Mouse (Mus musculus): ENCODE measurements around the gene Dock8. TPM values are rescaled to one million over a fixed set of nuclear protein-coding genes. Genes with fewer than 3 reads are reported as not detected.

Dock8 gene
- total and polyA plus RNA-seq, 2 experiments from 2014 or later, result 0.29 to 0.69 TPM

DNA sequence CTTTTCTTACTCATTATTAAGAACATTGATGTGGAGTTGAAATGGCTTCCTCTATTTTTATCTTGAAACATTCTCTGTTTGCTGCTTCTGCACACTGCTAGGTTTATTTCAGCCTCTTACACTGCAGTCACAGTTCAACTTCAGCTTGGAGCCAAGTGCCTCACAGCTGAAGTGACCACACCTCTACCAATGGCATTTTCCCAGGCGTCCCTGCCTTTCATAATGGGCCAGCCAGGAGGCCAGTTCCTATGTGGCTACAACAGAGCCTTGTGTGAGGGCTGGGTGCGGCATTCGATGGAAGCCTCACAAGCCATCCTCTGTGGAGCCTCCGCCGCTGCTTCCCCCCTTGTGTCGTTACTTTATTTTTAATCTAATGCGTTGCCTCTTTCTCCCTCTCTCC lies 78.3 kb downstream of the Dock8 start:
- H3K27me3 ChIP-seq (ENCODE audit: insufficient read depth, low read length), result no peaks in the 10 kb centered on the region
- H3K4me3 ChIP-seq (ENCODE audit: low read depth, low read length), result no peak overlapping the region
- WGBS, result 68% methylated on average over 7 of the region's 7 CpGs
- no peaks in the 10 kb centered on the region for H3K36me3 ChIP-seq (ENCODE audit: insufficient read depth)
- no peak overlapping the region for H3K27ac ChIP-seq (ENCODE audit: low read depth, low read length)
- no peak for TF ChIP-seq CTCF (IDR thresholded peaks at IDR 0.05; ENCODE audit: low read depth)
- no peaks in the 10 kb centered on the region for H3K4me1 ChIP-seq (ENCODE audit: insufficient read depth)
- no peak for ATAC-seq
- no peaks in the 10 kb centered on the region for H3K9me3 ChIP-seq (ENCODE audit: low read length)
- H3K4me2 ChIP-seq (ENCODE audit: low read depth), result no peak overlapping the region
- H3K9ac ChIP-seq, result no peak overlapping the region
- DNase-seq, result no peak

DNA sequence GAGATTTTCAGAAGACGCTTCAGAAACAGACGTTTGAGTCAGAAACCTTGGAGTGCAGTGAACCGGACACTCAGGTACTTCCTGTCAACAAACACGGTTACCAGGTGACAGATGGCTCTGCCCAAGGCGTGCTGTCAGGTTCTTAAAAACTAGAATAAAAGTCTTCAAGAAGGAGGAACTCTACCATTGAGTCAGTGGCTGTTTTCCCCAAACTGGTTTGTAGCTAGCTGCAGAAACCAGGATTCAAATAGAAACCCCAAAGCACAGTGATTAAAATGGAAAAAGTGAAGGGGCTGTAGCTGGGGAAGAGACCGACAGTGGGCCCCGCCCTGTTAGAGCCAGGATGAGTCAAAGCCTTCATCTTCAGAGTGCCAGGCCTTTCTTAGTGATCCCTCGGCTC lies 78.8 kb downstream of the Dock8 start:
- Histone ChIP-seq H3K9ac (no peak overlapping the region), H3K36me3 (ENCODE audit: insufficient read depth) (no peaks in the 10 kb centered on the region), H3K4me3 (ENCODE audit: low read depth, low read length) (no peak overlapping the region), H3K27me3 (ENCODE audit: insufficient read depth, low read length) (no peaks in the 10 kb centered on the region), H3K9me3 (ENCODE audit: low read length) (no peaks in the 10 kb centered on the region), H3K4me1 (ENCODE audit: insufficient read depth) (no peaks in the 10 kb centered on the region), H3K4me2 (ENCODE audit: low read depth) (no peak overlapping the region), H3K27ac (ENCODE audit: low read depth, low read length) (no peak overlapping the region)
- WGBS, result 84% methylated on average over 8 of the region's 8 CpGs
- DNase-seq, result no peak
- TF ChIP-seq CTCF (IDR thresholded peaks at IDR 0.05; ENCODE audit: low read depth), result no peak
- ATAC-seq, result no peak

DNA sequence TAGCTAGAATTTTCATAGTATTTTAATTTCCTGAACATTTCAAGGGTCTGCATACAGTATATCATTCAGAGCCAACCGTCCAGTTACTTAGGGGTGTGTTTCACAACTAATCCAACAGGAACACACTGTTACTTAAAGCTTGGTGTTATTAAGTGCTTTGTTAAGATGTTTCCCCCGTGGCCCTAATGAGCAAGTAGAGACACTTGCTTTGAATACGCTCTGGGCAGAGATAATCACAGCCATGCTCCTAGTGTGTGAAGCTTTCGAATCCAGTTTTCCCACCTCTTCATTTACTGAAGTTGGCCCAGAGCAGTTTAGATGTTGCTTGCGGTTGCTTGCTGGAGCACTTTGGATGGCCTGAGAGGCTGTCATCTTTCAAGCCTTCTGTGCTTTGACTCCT lies 80.8 kb downstream of the Dock8 start:
- no peak overlapping the region for H3K4me2 ChIP-seq (ENCODE audit: low read depth)
- ATAC-seq (no peak), DNase-seq (no peak)
- H3K4me3 ChIP-seq (ENCODE audit: low read depth, low read length), result no peak overlapping the region
- H3K4me1 ChIP-seq (ENCODE audit: insufficient read depth), result no peaks in the 10 kb centered on the region
- 52% methylated on average over 5 of the region's 5 CpGs for WGBS
- H3K27ac ChIP-seq (ENCODE audit: low read depth, low read length), result no peak overlapping the region
- H3K9ac ChIP-seq, result no peak overlapping the region
- H3K9me3 ChIP-seq (ENCODE audit: low read length), result no peaks in the 10 kb centered on the region
- TF ChIP-seq CTCF (IDR thresholded peaks at IDR 0.05; ENCODE audit: low read depth), result no peak
- H3K36me3 ChIP-seq (ENCODE audit: insufficient read depth), result no peaks in the 10 kb centered on the region
- H3K27me3 ChIP-seq (ENCODE audit: insufficient read depth, low read length), result no peaks in the 10 kb centered on the region

DNA sequence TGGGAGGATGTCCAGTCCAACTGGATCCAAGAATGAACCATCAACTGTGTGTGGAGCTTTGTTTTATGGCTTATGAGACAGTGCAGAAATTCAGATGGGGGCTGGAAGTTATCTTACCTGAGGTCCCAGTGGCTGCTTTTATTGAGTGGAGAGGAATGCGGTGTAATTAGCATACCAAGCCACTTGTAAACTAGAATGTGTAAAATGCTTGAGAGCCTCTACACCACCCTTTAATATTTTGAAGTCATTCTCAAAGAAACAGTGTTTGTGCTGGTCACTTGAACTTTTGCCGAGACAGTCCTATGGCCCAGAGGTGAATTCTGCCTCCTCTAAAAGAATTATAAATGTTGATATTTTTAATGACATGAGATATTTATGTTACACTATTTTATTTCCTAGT lies 83.5 kb downstream of the Dock8 start:
- H3K27me3 ChIP-seq (ENCODE audit: insufficient read depth, low read length), result no peaks in the 10 kb centered on the region
- ATAC-seq (no peak), DNase-seq (no peak)
- H3K9me3 ChIP-seq (ENCODE audit: low read length), result no peaks in the 10 kb centered on the region
- no peak for TF ChIP-seq CTCF (IDR thresholded peaks at IDR 0.05; ENCODE audit: low read depth)
- H3K4me2 ChIP-seq (ENCODE audit: low read depth), result no peak overlapping the region
- 93% methylated on average over 2 of the region's 2 CpGs for WGBS
- no peak overlapping the region for H3K27ac ChIP-seq (ENCODE audit: low read depth, low read length)
- H3K4me1 ChIP-seq (ENCODE audit: insufficient read depth), result no peaks in the 10 kb centered on the region
- no peaks in the 10 kb centered on the region for H3K36me3 ChIP-seq (ENCODE audit: insufficient read depth)
- H3K9ac ChIP-seq, result no peak overlapping the region
- no peak overlapping the region for H3K4me3 ChIP-seq (ENCODE audit: low read depth, low read length)

DNA sequence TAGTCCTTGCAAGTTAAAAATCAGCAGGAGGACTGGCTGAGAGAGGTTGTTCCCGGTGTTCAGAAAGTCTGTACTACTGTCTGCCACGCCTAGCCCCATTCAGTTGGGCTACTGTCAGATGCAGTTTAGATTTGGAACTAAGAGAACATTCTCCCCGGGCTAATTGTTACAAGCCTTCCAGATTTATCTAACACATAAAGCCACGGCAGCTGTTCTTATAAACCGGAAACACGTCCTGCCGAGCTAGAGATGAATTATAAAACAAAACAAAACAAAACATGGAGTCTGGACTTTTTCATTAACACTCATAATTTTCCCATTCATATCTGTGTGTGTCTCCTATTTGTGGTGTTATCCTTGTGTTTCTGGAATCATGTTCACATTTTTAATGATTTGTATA lies 87.8 kb downstream of the Dock8 start:
- Histone ChIP-seq H3K36me3 (ENCODE audit: insufficient read depth) (no peaks in the 10 kb centered on the region), H3K27ac (ENCODE audit: low read depth, low read length) (no peak overlapping the region), H3K4me2 (ENCODE audit: low read depth) (no peak overlapping the region), H3K9ac (no peak overlapping the region), H3K27me3 (ENCODE audit: insufficient read depth, low read length) (no peaks in the 10 kb centered on the region), H3K9me3 (ENCODE audit: low read length) (no peaks in the 10 kb centered on the region), H3K4me3 (ENCODE audit: low read depth, low read length) (no peak overlapping the region), H3K4me1 (ENCODE audit: insufficient read depth) (no peaks in the 10 kb centered on the region)
- 58% methylated on average over 7 of the region's 7 CpGs for WGBS
- ATAC-seq, result no peak
- no peak for TF ChIP-seq CTCF (IDR thresholded peaks at IDR 0.05; ENCODE audit: low read depth)
- DNase-seq, result no peak

DNA sequence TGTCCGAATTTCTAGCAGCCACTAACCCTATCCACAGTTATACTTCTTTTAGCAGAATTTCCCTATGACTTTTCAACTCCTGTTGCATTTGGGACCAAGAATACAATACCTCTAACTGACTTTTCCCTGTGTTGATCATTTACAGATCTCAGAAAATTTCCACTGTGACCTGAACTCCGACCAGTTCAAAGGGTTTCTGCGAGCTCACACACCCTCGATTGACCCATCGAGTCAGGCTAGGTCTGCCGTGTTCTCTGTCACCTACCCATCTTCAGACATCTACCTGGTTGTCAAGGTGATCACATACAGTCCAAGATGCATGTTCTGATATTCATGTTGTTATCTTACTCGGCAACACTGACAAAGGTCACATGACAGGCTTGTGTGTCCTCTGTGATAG lies 90.4 kb downstream of the Dock8 start:
- ATAC-seq (no peak), DNase-seq (no peak)
- Histone ChIP-seq H3K9me3 (ENCODE audit: low read length) (no peaks in the 10 kb centered on the region), H3K4me2 (ENCODE audit: low read depth) (no peak overlapping the region), H3K27ac (ENCODE audit: low read depth, low read length) (no peak overlapping the region), H3K27me3 (ENCODE audit: insufficient read depth, low read length) (no peaks in the 10 kb centered on the region), H3K4me1 (ENCODE audit: insufficient read depth) (no peaks in the 10 kb centered on the region), H3K4me3 (ENCODE audit: low read depth, low read length) (no peak overlapping the region), H3K9ac (no peak overlapping the region), H3K36me3 (ENCODE audit: insufficient read depth) (no peaks in the 10 kb centered on the region)
- WGBS, result 92% methylated on average over 7 of the region's 7 CpGs
- no peak for TF ChIP-seq CTCF (IDR thresholded peaks at IDR 0.05; ENCODE audit: low read depth)

DNA sequence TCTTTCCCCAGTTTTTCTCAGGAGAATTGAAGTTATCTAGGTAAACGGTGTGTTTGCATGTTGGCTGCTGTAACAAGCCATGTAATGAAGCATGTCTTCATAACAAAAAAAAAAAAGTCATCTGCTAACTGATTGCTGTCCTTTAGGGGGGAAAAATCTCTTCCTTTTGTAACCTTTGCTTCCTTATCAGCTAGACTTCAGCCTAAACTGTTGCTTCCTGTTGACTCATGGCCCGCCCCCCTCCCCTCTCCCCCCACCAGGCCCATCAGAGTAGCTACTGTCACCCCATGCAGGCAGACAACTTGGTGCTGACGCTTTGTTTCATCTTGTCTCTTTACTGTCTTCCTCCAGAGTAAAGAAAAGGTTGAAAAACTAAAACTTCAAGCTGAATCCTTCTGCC lies 95.8 kb downstream of the Dock8 start:
- Histone ChIP-seq H3K9ac (no peak overlapping the region), H3K4me1 (ENCODE audit: insufficient read depth) (no peaks in the 10 kb centered on the region), H3K36me3 (ENCODE audit: insufficient read depth) (no peaks in the 10 kb centered on the region), H3K27me3 (ENCODE audit: insufficient read depth, low read length) (no peaks in the 10 kb centered on the region), H3K4me3 (ENCODE audit: low read depth, low read length) (no peak overlapping the region), H3K27ac (ENCODE audit: low read depth, low read length) (no peak overlapping the region), H3K9me3 (ENCODE audit: low read length) (no peaks in the 10 kb centered on the region), H3K4me2 (ENCODE audit: low read depth) (no peak overlapping the region)
- ATAC-seq (no peak), DNase-seq (no peak)
- no peak for TF ChIP-seq CTCF (IDR thresholded peaks at IDR 0.05; ENCODE audit: low read depth)
- WGBS, result 75% methylated on average over 3 of the region's 3 CpGs

DNA sequence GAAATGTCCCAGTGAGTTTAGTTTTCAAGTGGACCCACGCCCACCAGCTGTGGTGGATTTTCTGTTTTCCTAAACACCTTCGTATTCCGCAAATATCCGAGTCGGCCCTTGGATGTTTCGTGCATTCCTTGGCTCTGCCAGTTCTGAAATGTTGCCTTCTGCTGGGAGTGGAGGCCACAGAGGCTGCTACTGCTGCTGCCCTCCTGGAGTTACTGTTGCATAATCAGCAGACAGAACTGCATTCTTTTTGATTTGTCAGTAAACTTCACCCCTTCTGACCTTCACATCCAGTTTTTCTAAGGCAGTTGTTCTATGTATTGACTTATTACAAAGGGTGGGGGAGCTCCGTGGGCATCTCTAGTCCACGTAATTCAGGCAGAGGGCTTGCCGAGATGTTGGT lies 97.0 kb downstream of the Dock8 start:
- WGBS, result 93% methylated on average over 9 of the region's 9 CpGs
- H3K4me2 ChIP-seq (ENCODE audit: low read depth), result no peak overlapping the region
- H3K4me3 ChIP-seq (ENCODE audit: low read depth, low read length), result no peak overlapping the region
- ATAC-seq (no peak), DNase-seq (no peak)
- no peaks in the 10 kb centered on the region for H3K4me1 ChIP-seq (ENCODE audit: insufficient read depth)
- no peak overlapping the region for H3K9ac ChIP-seq
- no peak for TF ChIP-seq CTCF (IDR thresholded peaks at IDR 0.05; ENCODE audit: low read depth)
- no peaks in the 10 kb centered on the region for H3K36me3 ChIP-seq (ENCODE audit: insufficient read depth)
- no peak overlapping the region for H3K27ac ChIP-seq (ENCODE audit: low read depth, low read length)
- no peaks in the 10 kb centered on the region for H3K27me3 ChIP-seq (ENCODE audit: insufficient read depth, low read length)
- H3K9me3 ChIP-seq (ENCODE audit: low read length), result no peaks in the 10 kb centered on the region
